Mouse (Mus musculus): ENCODE results near the gene Mtus2.

Mtus2 gene

DNA sequence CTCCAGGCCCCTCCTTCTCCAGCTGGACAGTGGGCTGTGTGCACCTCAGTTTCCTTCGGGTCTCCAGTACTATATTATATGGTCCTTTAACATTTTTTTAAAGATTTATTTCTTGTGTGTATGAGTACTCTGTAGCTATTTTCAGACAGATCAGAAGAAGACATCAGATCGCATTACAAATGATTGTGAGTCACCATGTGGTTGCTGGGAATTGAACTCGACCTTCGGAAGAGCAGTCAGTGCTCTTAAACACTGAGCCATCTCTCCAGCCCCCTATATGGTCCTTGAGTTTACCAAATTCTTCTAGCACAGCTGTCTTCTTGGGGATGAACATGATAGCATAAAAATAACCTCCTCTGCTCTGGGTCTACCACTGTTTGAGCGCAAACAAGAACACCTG is 382.0 kb downstream of the Mtus2 start:
- no peak for DNase-seq (ENCODE audit: extremely low read depth, low read depth)

DNA sequence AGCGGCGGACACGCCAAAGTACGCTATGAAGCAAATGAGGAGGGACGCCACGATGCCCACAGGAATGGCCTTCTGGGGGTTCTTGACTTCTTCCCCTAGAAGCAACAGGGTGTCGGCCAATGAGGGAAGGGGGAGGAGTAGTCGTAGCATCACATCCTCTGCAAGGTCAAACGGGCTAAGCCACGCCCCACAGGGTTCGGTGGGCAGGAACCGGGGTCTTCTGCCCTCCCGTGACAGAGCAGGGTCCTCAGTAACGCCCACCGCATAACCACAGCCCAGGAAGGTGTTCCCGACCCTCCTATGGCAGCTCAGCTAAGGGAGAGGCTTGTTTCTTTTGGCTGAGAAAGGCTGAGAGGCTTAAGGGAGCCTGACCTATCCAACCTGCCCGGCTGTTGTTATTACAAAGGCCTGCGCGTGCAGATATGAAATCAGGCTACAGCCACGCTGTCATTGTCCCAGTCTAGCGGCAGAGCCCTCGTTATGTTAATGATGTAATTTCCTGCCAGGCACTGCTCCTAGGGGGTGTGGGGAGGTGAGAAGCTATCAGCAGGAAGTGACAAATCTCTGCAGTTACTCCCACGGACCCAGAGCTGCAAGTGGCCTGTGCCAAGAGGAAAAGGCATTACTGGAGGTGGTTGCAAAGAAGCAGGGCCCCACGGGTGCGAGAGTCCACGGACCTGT is 385.1 kb downstream of the Mtus2 start:
- no peak for DNase-seq (ENCODE audit: extremely low read depth, low read depth)

DNA sequence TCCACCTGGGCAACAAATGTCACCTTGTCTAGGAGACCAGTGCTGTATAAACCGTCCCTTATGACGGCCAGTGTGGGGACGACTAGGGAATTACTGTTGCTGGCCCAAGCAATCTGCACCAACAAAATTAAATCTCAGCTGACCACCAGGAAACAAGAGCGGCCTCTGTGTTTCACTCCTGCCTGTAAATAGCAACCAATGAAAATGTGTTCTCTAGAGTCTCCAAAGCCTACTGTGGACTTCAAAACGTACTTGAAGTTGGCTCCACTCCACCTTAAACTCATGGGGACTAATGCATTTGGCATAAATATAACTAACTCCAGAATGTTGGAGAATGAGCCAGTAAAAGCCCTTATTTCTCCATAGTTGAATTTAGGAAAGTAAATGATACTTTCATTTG is 387.3 kb downstream of the Mtus2 start:
- DNase-seq (ENCODE audit: extremely low read depth, low read depth) = no peak

DNA sequence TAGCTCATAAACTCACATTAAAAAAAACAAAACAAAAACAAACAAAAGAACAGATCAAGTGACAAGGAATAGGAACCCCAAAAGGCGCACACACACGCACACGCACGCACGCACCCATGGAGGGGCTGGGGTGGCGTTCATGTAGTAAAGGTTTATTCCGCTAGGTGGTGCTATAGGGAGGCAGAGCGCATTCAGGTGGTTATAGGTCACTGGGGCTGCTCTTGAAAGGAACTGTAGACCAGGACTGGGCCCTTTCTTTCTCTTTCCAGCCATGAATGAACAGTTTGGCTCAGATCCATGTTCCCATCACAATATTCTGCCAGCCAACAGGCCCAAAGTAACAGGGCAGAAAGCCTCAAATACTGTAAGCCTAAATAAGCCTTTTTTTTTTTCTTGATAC is 389.4 kb downstream of the Mtus2 start:
- no peak for DNase-seq (ENCODE audit: extremely low read depth, low read depth)

DNA sequence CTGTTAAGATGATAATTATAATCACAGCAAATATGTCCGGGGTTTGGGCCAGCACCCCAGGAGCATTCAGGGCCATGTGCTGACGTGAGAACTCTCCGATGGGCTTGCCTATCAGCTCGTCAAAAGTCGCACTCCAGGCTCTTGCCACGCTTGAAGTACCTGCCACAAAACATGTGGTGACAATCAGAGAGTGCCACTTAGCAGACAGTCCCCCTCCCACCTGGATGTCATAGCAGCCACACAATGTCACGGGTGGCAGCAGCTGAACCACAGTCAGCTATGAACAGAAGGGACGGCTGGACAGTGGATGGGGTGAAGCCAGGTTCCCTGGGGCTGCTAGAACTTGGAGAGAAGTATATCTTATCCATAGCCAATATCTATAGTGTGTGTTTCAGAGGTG is 391.0 kb downstream of the Mtus2 start:
- no peak for DNase-seq (ENCODE audit: extremely low read depth, low read depth)

DNA sequence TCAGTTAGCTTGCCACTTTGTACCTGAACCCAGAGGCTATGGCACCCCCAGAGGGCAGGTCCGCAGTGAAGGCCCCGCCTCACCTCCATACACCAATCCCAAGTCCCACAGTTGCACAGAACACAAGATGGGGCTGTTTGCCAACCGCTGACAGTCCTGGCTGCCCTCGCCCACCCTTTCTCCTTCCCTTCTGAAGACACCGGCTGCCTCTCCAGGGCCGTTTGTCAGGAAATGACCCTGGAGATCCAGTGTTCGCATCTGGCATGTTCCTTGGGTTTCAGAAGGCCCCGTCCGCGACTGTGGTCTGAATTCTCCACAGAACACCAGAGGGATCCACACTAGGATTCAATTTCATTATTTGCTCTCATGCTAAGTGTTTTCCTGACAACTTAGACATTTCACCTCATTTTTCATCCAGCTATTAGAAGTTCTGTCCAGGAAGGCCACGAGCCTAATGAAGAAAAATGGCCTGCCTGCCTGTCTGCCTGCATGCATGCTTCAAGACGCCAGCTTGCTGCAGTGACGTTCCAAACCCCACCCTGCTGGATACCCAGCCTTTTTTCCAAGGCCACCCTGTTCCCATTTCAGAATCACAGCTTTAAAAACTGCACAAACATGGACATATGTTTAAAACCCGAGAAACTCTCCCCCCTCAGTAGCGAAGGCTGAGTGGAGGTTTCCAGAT is 392.3 kb downstream of the Mtus2 start:
- DNase-seq (ENCODE audit: extremely low read depth, low read depth) = no peak

DNA sequence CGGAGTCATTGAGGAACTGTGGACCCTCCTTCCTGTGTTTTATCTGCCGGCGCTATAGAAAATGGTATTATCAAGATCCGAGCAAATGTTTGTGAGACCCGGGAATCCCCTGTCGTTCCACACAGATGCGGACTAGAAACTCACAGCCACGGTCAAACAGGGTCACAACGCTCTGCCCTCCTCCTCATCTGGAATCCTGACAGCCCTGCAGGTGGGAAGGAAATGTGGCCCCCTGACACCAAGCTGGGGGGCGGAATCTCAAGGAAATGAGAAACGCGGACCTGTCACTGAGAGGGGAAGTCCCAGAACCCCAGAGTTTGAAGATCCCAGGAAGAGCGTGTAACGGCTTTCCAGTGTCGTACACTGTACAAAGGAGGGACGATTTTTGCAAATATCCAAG is 396.3 kb downstream of the Mtus2 start:
- no peak for DNase-seq (ENCODE audit: extremely low read depth, low read depth)

DNA sequence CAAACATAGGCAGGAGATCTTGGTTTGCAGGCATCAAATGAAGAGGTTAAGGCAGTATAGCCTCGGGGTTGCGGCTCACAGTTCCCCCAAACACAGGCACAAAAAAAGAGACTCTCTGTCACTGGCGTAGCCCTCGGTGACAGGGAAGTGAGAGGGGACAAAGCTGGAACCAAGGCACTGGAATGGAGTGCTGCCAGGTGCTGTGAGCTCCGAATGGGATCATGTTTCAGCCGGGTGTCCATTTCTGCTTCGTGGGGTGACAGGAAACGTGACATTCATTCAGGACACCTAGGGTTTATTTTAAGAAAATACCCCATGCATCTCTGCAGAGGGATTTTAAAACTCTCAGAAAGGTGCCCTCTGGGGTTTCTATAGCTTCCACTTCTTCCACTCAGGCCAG is 397.4 kb downstream of the Mtus2 start:
- DNase-seq (ENCODE audit: extremely low read depth, low read depth) = no peak

DNA sequence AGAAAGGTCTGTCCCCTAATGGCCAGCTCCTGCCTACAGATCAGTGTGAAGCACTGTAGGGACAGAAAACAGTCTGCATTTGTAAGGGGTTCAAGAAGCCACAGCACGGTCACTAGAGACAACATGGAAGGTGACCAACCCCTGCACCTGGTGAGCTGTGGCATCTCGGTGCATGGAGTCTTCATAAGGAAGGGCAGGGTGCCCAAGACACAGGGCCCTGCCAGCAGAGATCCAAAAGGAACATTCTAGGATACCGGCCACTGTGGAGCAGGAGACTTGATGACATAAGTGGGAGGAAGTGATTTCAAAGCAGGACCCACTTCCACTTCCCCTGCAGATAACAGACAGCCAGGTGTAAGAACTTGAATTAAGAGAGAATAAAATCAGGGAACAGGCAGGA is 398.7 kb downstream of the Mtus2 start:
- DNase-seq (ENCODE audit: extremely low read depth, low read depth) = no peak

DNA sequence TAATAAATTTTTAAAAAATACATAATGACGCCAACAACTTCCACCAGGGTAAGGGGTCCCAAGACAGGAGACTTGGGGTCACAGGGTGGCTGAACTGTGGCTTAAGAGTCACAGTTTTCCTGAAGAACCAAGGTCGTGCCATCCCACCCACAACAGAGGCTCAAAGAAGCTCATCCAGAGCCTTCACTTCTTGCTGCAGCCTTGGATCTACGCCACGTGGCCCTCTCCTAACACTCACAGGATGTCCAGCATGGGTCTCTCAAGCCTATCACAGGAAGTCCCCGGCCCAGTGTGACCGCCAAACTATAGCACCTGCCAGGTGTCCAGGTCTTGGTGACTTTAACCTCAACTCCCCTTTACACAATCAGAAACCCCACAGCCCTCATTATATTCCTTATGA is 400.0 kb downstream of the Mtus2 start:
- no peak for DNase-seq (ENCODE audit: extremely low read depth, low read depth)

DNA sequence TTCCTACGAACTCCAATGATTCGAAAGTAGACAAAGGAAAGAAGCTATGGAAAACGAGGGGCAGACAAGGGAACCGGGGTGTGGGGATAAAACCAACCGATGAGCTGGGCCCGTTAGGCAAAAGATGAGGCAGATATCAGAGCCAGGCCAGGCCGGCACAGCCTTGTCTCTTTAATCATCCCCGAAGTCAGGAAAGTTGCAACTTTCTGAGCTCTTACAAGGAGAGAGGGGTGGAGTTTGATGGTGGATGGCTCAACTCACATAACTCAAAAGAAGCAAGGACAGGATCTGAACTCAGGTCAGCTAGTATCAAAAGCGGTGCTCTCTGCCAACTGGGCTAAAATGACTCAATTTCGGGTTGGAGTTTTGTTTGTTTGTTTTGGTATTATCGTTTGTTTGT is 402.0 kb downstream of the Mtus2 start:
- no peak for DNase-seq (ENCODE audit: extremely low read depth, low read depth)

DNA sequence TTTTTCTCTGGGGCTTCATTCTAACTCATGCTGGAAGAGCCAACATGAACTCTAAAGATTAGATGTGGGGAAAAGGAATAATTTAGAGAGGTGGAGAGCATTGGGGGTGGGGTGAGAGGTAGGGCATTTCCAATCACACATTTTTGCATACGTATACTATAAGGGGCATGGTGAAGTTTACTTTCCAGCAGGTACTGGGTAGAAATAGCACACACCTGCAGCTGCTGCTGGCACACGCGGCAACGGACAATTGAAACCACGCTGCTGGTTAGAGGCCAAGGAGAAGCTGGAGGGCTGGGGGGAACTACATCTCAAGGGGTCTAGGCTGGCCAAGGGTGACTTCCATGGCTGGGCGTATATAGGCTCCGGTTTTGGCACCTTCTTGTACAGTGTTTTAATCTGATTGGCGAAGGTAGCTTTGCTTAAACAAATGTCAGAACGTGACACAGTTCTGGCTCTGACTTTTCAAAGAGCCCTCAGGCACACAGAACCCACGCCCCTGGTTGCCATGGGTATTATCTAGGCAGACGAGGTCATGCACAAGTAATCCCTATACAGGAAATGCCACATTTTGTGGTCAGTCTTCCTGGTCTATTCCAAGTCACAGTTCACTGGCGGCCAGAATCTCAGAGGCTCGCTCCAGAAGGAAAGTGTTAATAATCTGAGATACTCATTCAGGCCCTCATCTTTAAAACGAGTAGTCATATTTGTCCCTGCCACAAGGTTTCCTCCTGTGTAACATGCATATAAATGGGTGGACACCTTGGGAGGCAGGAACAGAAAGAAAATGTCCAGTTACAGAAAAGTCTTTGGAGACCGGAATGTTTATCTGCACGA is 404.0 kb downstream of the Mtus2 start:
- no peak for DNase-seq (ENCODE audit: extremely low read depth, low read depth)

DNA sequence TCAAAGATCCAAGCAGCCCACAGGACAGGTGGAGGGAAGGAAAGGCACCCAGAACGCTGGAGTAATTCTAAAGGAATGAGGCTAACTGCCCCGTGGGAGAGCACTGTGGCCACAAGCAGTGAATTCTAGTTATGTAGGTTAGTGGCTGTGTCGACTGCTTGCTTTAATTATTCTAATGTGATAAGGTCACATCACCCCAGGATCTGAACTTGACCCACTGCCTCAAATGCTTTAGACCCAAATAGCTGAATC is 404.6 kb downstream of the Mtus2 start:
- no peak for DNase-seq (ENCODE audit: extremely low read depth, low read depth)

DNA sequence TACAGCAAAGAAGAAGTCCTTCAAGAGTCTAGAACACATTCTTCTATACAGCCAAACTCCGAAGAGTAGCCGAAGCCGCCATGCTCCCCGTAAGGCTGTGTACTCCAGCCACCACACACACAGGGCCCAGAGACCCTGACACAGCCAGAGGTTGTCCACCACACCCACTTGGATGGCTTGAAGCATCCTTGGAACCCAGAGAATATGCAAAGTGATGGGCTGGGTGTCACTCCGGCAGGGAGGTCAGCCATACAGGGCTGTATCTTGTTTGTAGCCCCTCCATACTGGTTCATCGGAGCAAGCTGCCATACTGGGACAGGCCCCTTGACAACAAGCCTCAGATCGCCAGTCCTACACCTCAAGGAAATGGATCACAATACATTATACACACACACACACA is 405.2 kb downstream of the Mtus2 start:
- no peak for DNase-seq (ENCODE audit: extremely low read depth, low read depth)

DNA sequence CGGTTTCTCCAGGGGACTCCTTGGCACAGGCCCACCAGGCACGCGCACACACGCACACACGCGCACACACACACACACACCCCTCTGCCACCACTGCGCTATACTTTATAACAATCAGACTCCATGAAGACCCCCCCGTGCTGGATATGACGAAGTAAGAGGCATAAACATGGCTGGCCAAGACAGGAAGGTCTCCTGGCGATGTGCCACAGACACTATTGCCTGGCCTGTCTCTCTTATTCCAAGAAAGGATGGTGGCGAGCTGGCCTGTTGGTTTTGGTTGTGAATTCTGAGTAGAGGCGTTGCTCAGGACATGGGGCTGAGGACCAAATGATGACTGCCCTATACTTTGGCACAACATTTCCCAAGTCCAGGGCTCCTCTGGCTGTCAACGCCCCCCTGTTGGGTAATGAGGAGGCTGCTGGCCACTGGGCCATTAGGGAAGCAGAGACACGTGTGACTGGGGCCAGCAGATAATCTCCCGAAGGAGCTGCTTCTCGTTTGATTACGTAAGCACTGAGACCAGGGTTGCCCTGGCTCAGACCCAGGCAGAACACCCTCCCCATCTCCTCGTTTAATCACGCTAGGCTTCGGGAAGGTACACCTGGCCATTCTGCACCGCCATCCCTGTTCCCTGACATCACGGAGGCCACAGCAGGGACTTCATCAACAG is 406.5 kb downstream of the Mtus2 start:
- no peak for DNase-seq (ENCODE audit: extremely low read depth, low read depth)
